Mouse (Mus musculus) left cerebral cortex, adult 6 months (tissue): ENCODE measurements around the gene Ubap1l. TPM values are rescaled to one million over a fixed set of nuclear protein-coding genes. Genes with fewer than 3 reads are reported as not detected.

Experiments
- long read RNA-seq, 2 experiments: library from polyadenylated mRNA; unstranded; transcript quantifications; one replicate each; pipeline ENCODE4 v2.0.0; 2019 to 2020
- polyA plus RNA-seq: library from polyadenylated mRNA; unstranded; fragments of <200 nt; fragmentation: Nextera tagmentation; gene quantifications from 2 replicates; pipeline ENCODE4 v1.2.3, GENCODE M21; 2021

Ubap1l gene
- 0.18 TPM in 1 of 2 replicates, not detected in the other for polyA plus RNA-seq
- long read RNA-seq, experiment 1: 0 reads
- long read RNA-seq, experiment 2: 0 reads

GRCm38 (mm10) chr9:65360641-65361448 lies at the start of gene Ubap1l:
TSS of gene Ubap1l (plus strand) at chr9:65361041.

GRCm38 (mm10) chr9:65345854-65346475 lies 14.9 kb upstream of the Ubap1l start, which contains the start of gene Pdcd7:
TSS of gene Pdcd7 (plus strand) at chr9:65346104.

GRCm38 (mm10) chr9:65391613-65391964 lies 30.7 kb downstream of the Ubap1l start, which contains the start of gene Kbtbd13:
TSS of gene Kbtbd13 (minus strand) at chr9:65391652.

GRCm38 (mm10) chr9:65398279-65398678 lies 37.4 kb downstream of the Ubap1l start, which contains the start of gene Rasl12:
TSS of gene Rasl12 (plus strand) at chr9:65398506.

GRCm38 (mm10) chr9:65422760-65423501 lies 62.1 kb downstream of the Ubap1l start, which contains the start of gene Slc51b:
TSS of gene Slc51b (minus strand) at chr9:65422955.

Other genes starting within 250 kb of the Ubap1l start
- 0.27 and 0.67 TPM in 2 replicates for gene Igdcc3, start 219.9 kb upstream of the Ubap1l start, polyA plus RNA-seq
- gene Parp16, start 165.7 kb upstream of the Ubap1l start, polyA plus RNA-seq: 1.8 and 2.4 TPM in 2 replicates
- gene Cilp, start 95.9 kb upstream of the Ubap1l start, polyA plus RNA-seq: 0.04 and 0.21 TPM in 2 replicates
- 17.1 and 25.0 TPM in 2 replicates for gene Clpx, start 66.8 kb upstream of the Ubap1l start, polyA plus RNA-seq
- 8.5 and 21.3 TPM in 2 replicates for gene Pdcd7, start 14.9 kb upstream of the Ubap1l start, polyA plus RNA-seq
- gene Kbtbd13, start 30.6 kb downstream of the Ubap1l start, polyA plus RNA-seq: 0.18 and 0.23 TPM in 2 replicates
- gene Rasl12, start 37.5 kb downstream of the Ubap1l start, polyA plus RNA-seq: 1.6 and 2.5 TPM in 2 replicates
- gene Slc51b, start 61.9 kb downstream of the Ubap1l start, polyA plus RNA-seq: not detected in 2 replicates
- gene Mtfmt, start 74.7 kb downstream of the Ubap1l start, polyA plus RNA-seq: 9.8 and 10.9 TPM in 2 replicates
- 37.2 and 47.8 TPM in 2 replicates for gene Spg21, start 99.9 kb downstream of the Ubap1l start, polyA plus RNA-seq
- gene Ankdd1a, start 159.2 kb downstream of the Ubap1l start, polyA plus RNA-seq: 0.15 TPM in 1 of 2 replicates, not detected in the other
- gene Plekho2, start 219.0 kb downstream of the Ubap1l start, polyA plus RNA-seq: 4.7 and 7.0 TPM in 2 replicates
- 0.14 and 0.18 TPM in 2 replicates for gene Pif1, start 226.1 kb downstream of the Ubap1l start, polyA plus RNA-seq